Mouse (Mus musculus) cerebellum, postnatal 25 days (tissue): Measurements from ENCODE around the gene Hdgfl3.

Source experiments
- DNase-seq, 2 experiments: peaks; one replicate each; pipeline ENCODE4 v3.0.0; 2021; ENCODE audit warnings: mixed read lengths in 2 of 2

Gene Hdgfl3

DNA sequence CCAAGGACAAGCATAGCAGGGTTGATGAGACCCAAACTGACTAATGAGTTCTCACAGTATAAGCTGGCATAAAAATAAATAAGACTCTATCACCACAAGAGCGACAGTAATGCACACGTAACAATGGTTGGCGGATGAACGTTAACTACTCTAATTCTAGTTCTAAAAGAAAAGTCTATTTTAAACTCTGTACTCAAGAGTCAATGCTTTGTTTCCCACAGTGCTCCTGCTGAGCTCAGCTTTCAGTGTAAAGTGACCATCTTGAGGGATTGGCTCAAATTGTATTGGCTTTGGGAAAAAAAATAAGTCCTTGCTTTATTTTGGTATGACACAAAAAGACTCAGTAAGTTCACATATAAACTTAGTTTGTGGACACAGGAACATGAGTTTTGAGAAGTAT lies 49.1 kb downstream of the Hdgfl3 start:
- no peak for DNase-seq

DNA sequence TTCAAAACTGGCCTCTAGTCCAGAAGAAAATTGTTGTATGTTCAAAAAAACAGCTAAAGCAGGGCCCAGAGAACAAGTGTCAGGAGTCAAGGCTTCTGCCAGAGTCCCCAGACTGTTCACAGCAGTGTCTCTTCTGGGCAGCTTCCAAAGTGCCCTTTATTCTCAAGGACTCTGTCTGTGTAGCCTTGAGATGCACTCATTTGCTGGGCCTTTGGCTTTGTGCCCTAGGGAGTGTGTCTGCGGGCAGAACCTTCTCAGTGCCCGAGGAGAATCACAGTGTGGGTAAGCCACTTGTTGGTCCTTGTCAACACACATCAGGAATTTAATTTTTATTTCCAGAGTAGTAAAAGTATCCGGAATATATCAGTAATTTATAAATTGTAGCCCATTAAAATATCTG lies 52.7 kb downstream of the Hdgfl3 start:
- DNase-seq = peak in 1 of 2 experiments; percentile 42

DNA sequence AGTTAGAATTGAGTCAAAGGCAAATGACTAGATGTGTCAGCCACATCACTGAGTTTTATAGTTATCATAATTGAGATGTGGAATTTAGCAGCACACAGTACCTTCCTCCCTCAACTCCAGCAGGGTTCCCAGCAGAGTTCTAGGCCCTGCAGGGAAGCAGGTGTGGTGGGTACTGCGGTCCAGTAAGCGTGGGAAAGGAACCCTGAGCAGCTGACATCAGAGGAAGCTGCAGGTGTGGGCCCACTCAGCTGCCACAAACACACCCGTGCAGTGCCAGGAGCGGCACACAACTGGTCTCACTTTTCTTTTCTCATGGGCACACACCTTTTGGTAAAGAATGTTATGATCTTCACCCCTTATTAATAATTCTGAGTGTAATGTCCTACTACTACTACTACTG lies 53.5 kb downstream of the Hdgfl3 start:
- DNase-seq = no peak

DNA sequence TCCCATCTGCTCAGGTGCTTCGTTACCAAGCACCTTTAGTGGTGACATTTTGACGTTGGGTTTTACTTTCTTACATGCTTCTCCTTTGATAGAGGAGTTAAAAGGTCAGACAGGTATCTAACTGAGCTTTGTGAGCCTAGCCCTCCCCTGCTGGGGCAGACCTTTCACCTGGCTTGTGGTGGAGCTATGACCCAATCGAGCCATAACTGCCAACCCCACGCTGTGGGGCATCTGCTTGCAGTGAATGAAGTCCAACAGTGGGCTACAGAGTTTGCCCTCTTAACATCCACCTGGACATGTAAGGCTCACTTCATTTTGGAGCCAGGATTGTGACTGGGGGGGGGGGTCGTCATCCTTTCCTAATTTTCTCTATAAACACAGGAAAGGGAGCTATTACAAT lies 54.0 kb downstream of the Hdgfl3 start:
- DNase-seq = no peak

DNA sequence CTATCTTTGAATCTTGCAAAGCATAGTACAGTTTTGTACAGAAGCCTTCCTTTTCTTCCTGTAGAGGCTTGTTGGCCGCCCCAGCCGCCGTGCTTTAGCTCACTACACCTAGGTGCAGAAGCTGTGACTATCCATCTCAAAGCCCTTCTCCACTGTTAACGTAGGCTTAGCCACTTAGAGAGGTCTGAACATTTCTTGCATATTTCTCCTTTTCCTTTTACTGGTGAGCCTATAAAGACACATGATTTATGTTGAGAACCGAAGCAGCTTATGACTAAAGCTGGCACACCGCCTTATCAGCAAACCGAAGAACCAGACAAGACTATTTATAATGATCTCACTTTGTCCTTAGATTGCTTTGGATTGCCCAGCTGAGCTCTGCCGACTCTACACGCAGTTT lies 58.9 kb downstream of the Hdgfl3 start:
- DNase-seq = no peak

DNA sequence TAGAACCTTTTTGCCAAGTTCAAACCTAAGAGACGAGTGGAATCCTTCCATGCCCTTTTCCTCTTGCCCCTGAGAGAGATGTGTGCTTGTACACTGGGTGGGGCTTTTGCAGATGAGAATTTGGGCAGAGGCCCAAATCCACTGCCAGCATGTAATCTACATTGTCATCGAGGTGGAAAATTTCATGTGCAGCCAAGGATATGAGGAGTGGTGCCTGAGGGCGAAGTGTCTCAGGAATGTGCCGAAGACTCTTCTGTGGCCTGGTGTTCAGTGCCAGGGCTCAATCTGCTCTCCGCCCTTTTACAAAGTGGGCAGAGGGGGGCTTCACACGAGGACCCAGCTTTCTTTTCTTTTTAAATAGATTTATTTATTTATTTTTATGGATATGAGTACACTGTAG lies 59.6 kb downstream of the Hdgfl3 start:
- no peak for DNase-seq

DNA sequence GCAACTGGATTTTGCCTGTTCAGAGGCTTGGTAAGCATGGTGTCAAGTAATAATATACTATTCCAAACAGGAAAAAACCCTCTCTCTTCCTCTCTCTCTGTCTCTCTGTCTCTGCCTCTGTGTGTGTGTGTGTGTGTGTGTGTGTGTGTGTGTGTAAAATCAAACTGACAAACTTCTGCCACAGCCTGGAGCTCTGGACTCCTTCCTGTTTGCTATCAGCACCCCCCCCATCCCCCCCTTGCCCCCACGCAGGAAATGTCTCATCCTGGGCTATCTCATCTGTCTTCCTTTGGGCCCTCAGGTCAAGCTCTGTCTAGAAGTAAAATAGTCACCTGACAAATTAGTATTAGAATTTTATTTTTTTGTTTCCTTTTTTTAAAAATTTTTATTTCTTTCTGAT lies 60.5 kb downstream of the Hdgfl3 start:
- DNase-seq = no peak

DNA sequence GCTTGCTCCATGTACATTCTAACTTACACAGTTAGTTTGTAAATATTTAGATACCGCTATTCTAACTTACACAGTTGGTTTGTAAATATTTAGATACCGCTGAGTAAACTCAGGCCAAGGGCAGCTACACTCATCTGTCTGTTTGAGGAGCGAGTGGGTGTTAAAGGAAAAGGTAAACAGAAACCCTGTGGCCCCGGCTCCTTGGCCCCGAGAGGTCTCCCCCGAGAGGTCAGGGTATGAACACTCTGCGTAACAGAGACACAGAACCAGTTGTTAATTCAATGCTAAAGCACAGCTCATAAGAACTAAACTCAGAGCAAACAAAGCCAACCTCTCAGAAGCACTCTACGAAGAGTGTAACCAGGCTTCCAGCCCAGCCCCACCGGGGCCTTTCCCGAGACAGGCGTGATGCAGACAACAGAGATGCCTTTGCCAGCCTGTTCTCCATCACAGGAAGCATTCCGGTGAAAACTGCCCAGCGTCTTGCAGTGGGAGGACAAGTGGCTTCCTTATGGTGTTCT lies 61.7 kb downstream of the Hdgfl3 start:
- DNase-seq = no peak

DNA sequence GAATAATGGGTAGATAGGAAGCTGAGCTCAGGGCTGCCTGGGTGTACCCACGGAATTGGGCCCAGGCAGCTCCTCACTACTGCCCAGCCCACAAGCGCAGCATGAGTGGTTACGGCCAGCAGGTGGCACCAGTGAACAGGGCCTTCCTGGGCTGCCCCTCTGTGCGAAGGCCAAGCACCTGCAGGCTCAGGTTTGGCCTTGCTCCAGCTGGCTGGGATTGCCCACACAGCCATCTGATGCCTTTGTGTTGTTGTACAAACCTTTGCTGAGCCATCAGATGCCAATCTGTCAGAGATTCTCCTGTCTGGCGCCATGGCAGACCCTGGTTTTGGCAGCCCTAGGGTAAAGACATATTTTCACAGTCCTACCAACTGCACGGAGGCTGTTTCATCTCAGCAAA lies 66.1 kb downstream of the Hdgfl3 start:
- DNase-seq = peak; percentile 98 to 99

DNA sequence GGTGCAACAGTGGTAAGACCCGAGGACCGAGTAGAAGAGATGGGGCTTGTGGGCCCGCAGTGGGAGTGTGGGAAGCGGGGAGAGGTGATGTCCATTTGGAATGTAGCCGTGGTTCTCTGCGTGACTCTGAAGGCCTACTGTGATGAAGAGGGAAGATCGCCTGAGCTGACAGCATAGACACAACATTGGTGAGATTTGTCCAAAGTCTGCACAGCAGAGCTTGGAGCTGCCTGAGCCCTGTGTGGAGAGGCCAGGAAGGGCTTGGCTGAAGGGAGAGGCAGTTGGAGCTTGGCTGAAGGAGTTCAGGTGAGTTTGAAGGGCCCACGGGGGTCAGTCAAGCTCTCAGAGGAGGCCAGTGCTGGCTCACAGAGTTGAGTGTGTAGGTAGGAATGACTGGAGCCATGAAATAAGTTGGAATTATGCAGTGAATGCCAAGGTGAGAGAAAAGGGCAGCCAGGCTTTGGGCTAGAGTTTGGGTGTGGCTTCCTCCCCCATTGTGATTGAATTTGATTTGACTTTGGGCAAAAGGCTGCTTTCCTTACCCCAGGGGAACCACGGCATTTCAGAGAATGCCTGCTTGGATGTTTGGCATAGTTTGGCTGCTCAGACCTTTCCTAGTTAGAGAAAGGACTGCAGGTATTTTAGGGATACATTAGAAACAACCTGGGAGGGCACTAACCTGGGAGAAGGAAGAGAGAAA lies 66.9 kb downstream of the Hdgfl3 start:
- no peak for DNase-seq

DNA sequence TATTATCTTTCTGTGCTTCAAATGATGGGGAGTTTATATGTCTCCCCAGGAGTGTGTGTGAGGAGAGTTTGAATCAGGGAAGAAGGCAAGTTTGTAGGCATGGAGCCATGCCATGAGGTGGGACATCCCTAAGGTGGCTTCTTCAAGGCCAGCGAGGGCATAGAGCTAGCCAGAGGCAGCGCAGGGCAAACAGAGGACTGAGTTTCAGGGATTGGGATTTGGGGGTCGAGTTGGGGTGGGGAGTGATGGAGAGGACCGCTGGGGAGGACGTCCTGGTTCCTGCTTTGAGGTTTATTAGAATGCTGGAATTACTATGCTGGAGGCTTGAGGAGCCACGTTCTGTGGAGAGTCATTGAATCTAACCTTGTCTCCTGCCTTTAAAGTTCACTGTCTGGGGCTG lies 68.3 kb downstream of the Hdgfl3 start:
- DNase-seq = no peak

DNA sequence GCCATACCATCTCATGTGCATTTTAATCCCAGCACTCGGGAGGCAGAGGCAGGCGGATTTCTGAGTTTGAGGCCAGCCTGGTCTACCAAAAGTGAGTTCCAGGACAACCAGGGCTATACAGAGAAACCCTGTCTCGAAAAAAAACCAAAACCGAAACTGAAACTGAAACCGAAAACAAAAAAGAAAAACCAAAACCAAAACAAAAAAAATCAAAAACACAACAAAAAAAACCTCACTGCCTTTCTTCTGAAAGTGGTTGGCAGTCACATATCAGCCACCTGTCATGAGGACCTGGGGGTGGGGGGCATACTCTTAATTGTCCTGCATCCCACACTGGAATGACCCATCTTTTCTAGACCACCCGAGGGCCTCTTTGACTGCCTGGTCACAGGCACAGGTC lies 69.7 kb downstream of the Hdgfl3 start:
- DNase-seq = no peak

DNA sequence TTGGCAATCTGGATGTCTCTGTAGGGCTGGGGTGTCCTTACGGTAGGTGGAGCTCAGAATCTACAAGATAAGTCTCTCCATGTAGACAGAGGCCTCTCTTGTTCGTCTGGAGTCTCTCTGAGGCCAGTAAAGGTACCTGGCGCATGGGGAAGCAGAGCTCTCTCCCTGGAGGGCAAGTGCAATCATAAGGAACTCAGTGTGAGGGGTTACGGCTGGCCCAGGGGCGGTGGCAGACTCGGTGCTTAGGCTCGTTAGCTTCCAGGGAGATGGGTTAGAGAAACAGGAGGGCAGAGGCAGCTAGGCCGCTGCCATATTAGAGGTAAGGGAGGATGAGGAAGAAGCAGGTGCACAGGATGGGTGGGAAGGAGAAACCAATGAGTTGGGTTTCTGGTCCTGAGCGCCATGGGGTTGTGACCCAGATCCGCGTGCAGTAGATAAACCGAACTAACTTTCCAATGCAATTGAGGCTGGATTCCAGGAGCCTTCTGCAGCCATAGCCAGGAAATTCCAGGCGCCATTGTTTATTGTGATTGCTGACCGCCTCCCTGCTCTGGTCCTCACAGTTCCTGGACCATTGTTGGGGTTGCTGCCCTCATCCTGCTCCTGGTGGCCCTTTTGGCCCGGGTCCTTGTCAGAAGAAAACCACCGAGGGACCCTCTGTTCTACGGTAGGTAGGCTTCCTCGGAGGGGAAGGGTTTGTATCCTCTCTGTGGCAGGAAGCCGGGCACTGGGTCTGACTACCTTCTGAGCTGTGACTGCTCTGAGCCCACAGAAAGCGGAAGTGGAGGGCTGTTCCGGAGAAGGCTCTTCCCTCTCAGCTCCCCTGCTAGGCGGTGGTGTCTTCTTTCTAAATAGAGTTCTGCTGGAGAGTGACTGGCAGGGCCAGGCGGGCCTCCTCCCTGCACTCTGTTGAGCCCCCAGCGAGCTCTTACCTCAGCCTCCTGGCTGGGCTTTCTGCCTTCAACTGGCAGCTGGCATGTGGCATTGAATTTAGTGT lies 71.4 kb downstream of the Hdgfl3 start:
- no peak for DNase-seq

DNA sequence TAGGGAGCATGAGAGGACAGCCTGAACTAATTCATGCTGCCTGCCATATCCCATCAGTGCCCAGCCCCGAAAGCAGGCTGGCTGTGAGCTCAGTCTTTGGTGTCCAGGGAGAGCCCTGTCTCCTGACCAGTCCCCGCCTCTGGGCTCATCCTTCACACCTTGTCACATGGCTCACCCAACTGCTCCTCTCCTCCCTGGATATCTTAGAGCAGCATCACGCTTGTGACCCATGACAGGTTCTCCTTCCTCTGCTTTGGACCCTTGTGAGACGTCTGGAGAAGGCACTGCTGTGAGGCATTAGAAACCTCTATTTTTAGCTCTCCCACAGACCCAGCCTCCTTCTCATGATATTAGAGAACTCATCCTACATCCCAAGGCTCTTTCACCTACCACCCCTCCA lies 72.4 kb downstream of the Hdgfl3 start:
- DNase-seq = no peak

DNA sequence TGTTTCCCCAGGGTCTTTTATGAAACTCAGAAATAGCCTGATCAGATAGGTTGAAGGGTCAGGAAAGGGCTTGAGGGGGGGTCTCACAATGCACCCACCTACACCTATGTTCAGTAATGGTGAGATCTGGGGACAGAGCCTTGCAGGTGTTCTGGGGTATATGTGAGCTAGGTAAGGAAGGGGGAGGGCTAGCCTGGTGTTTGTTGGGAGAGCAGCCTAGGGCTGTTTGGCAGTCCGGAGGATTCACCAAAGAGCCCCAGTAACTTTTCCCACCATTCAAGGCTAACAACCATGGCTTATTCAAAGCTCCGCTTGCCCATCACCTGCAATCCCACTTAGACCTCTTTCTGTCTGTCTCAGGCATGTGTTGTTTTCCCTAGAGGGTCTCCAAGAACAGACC lies 72.8 kb downstream of the Hdgfl3 start:
- no peak for DNase-seq

DNA sequence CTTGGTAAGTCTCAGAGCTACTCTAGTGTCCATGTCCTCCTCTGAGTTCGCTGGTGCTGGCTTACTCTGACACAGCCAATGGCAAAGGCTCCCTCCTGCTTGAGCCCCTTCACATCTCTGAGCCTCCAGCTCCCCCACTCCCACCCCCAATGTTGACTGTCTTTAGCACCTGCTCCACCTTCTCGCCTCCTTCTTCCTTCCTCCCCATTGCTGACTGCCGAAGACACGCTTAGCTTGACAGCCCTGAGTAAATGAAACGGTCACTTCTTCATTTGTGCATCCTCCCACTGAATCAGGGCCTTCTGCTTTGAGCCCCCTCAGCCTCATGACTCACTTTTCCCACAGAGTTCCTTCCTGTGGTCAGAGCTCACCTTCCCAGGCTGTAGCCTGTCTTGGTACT lies 73.3 kb downstream of the Hdgfl3 start:
- no peak for DNase-seq

DNA sequence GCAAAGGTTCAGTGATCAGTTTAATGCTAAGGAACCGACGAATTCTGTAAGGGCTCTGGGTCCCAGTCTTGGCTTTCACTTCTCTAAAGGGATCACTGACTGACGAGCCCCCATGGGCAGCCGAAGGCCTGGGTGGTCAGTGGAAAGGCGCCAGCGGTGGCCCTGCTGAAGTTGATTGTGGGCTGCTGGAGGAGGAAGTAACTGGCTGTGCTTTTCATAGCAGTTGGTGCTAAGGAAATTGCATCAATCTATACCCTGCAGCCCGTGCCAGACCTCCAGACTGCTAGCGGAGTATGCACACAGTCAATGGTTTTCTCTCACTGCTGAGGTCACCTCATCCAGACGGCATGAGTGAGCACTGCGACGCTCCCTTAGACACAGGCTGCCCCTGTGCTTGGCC lies 74.2 kb downstream of the Hdgfl3 start:
- DNase-seq = no peak

DNA sequence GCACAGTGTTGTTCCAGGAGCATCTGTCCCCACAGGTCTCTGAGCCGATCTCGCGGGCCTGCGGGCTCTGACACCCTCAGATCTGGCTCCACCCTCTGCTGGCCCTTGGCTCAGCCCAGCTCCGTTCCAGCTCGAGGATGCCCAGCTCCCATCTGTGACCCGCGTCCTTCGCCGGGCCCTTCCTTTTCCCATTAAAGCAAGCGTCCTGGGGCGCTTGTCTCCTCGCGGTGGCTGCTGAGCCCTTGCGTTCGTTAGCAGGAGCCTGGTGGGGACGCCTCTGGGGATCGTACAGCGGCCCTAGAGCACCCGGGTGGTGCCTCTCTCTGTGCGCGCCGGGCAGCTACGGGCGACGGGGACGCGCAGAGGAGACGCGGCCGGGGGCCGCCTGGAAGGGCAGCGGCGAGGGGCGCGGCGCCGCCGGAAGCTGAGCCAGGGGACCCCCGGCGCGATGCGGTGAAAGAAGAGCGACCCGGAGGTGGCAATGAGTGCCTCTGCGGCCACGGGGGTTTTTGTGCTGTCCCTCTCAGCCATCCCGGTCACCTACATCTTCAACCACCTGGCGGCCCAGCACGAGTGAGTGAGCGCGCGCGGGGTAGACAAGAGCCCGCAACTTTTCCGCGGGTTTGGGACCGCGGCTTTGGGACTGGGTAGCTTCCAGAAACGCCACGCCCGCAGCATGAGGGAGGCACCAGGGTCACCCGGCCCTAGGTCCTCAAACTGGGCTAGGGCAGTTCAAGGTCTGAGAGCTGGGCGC lies 75.1 kb downstream of the Hdgfl3 start, which contains the start of gene Tm6sf1:
Gene Tm6sf1, plus strand, starts transcription at position 34 of the 754 bp plus-strand sequence.
- peak; percentile 25 to 44 for DNase-seq

DNA sequence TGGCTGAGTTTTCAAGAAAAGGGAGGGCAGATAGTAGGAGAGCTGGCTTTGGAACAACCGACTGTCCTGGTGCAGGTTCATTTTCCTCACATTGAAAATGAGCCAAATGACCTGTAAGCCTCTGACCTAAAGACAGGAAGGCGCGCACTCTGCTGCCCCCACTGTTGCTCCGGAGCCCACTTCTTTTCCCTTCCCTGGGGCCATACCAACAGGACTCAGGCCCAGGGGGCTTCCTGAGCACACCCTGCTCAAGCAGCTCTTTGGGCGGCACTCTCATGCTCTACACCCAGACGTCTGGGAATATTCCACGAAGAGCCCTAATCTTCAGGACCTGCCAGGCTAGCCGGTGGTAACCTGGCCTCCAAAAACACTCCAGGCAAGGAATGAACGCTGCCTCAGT lies 76.0 kb downstream of the Hdgfl3 start:
- no peak for DNase-seq

DNA sequence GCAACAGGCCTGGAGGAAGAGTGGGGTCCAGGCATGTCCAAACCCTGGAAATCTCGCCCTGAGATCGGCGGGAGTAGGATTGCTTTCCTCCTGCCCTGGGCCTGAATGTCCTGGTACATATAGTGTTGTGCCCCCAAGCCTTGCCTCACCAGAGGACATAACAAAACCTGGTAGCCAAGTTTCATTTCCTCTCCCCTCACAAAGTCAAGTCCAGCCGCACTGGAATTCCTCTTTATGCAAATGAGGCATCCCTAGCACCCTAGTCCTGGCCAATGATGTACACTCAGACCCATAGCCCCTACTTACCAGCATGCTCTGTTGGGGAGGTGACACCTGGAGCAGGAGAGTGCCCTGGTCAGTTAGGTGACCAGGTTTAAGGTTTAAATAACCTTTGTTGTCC lies 78.1 kb downstream of the Hdgfl3 start:
- no peak for DNase-seq

DNA sequence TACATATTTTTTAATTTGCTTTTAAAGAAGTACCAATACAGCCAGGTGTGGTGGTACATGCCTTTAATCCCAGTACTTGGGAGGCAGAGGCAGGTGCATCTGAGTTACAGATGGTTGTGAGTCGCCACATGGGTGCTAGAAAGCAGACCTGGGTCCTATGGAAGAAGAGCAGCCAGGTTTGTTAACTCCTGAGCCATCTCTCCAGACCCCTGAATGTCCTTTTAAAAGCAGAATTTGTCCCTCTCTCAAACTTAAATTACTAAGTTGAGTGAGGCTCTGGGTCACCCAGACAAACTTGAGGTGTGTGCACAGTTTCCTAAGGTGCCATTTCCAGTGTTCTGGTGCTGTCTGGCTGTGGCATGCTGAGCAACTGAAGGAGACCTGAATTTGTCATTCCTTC lies 78.6 kb downstream of the Hdgfl3 start, which contains the start of gene Gm10160:
Gene Gm10160, minus strand, starts transcription at position 101 of the 400 bp plus-strand sequence.
- no peak for DNase-seq

DNA sequence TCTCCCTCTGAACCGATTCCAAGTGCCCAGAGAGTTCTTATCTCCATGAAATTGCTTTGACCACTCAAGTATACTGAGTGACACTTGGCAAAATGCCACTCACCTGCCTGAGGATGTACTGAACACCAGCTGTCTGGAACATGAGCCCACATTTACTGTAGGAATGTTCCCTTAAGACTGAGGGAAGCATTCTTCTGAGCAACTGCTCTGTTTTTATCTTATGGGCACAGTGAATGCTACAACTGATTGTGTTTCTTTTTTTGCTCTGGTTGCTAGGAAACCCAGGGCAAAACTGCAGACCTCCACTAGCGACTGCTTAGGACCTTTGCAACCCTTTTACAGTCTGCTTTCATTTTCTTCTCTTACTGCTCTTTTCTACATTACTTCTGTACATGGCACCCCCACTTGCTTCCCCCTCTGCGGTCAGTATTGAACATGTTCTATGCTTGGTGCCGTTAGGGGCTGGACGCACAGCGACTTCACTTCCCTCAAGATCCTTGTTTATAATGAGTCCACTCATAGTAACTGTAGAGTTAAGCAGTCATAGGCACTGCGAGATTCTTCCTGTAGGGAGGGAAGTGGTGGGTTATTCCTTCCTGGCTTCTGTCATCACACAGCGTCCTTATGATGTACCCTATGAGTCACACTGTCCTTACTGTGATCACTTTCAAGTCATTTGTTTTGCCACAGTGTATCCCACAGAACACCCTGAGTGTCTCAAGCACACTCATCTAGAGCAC lies 79.5 kb downstream of the Hdgfl3 start:
- no peak for DNase-seq
